Mouse (Mus musculus) liver, embryonic 15.5 days (tissue): ENCODE data around the gene Nmb. TPM values are rescaled to one million over a fixed set of nuclear protein-coding genes. Genes with fewer than 3 reads are reported as not detected.
A peak's percentile ranks its signal among the peaks of the same experiment; 100 is the strongest.

Experiments used
- ATAC-seq: fragments of 200-750 bp; cut with Nextera tagmentation; 2 replicates; pipeline ENCODE4 v1.8.0; 2017; ENCODE audit warnings: moderate number of reproducible peaks, mild to moderate bottlenecking, moderate library complexity; ENCODE audit not compliant: insufficient read depth
- H3K27ac ChIP-seq: fragments of 300-500 bp; sonication (generic); replicated peaks from 2 replicates; pipeline ENCODE4 v1.5.1; 2015; ENCODE audit warnings: mild to moderate bottlenecking, inconsistent platforms
- H3K27me3 ChIP-seq: fragments of 300-500 bp; sonication (generic); 2 replicates; pipeline ENCODE4 v1.6.1; 2015; ENCODE audit warnings: mild to moderate bottlenecking, inconsistent platforms
- H3K36me3 ChIP-seq: fragments of 300-500 bp; sonication (generic); replicated peaks from 2 replicates; pipeline ENCODE4 v1.6.1; 2015; ENCODE audit warnings: moderate library complexity, mild to moderate bottlenecking, inconsistent platforms
- H3K4me1 ChIP-seq: fragments of 300-500 bp; sonication (generic); replicated peaks from 2 replicates; pipeline ENCODE4 v1.6.1; 2015; ENCODE audit warnings: inconsistent platforms
- H3K4me2 ChIP-seq: fragments of 300-500 bp; sonication (generic); 2 replicates; pipeline ENCODE4 v1.6.1; 2015; ENCODE audit warnings: moderate library complexity, mild to moderate bottlenecking, inconsistent platforms
- H3K4me3 ChIP-seq: fragments of 300-500 bp; sonication (generic); replicated peaks from 2 replicates; pipeline ENCODE4 v1.5.1; 2015; ENCODE audit warnings: mild to moderate bottlenecking, inconsistent platforms
- H3K9ac ChIP-seq: fragments of 300-500 bp; sonication (generic); 2 replicates; pipeline ENCODE4 v1.6.1; 2015; ENCODE audit warnings: moderate library complexity, mild to moderate bottlenecking, inconsistent platforms
- H3K9me3 ChIP-seq: fragments of 300-500 bp; sonication (generic); replicated peaks from 2 replicates; pipeline ENCODE4 v1.6.1; 2016; ENCODE audit warnings: inconsistent platforms
- WGBS: fragments of 180-500 bp; shearing (Covaris S2); methylation state at CpG from one replicate; pipeline ENCODE4 v1.1.7; 2015; ENCODE audit warnings: mixed read lengths; ENCODE audit not compliant: insufficient replicate concordance; 5-methylcytosine and 5-hydroxymethylcytosine counted together
- polyA plus RNA-seq: library from polyadenylated mRNA; unstranded; fragments of >200 nt; fragmentation: Nextera tagmentation; extraction: Ambion mirVana; gene quantifications from 2 replicates; pipeline ENCODE4 v1.2.1, GENCODE M21; 2015

Gene Nmb
- polyA plus RNA-seq, 1 experiment from 2014 or later = 0.93 TPM

DNA sequence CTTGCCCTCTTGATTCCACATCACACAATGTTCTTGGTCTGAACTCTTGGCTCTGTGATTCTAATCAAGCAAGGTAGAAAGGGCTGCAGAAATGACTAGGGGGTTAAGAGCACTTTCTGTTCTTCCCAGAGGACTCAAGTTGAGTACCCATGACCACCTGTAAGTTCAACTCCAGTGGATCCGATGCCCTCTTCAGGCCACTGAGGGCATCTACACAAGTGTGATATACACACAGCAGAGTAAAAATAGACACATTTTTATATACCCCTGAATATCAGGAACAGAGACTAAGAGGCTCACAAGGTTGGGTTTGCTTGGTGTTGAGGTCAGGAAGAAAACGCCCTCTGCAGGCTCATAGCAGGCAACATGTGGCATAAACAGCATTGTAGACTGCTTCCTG is 31.2 kb downstream of the Nmb start:
- no peak for ATAC-seq
- Histone ChIP-seq H3K36me3 (peaks cover 26% of the 10 kb centered on the region), H3K27me3 (no peaks in the 10 kb centered on the region), H3K27ac (no peak overlapping the region), H3K9me3 (no peaks in the 10 kb centered on the region), H3K4me2 (no peak overlapping the region), H3K4me1 (peaks cover 17% of the 10 kb centered on the region), H3K9ac (no peak overlapping the region), H3K4me3 (no peak overlapping the region)
- WGBS = 73% methylated on average over 2 of the region's 2 CpGs

DNA sequence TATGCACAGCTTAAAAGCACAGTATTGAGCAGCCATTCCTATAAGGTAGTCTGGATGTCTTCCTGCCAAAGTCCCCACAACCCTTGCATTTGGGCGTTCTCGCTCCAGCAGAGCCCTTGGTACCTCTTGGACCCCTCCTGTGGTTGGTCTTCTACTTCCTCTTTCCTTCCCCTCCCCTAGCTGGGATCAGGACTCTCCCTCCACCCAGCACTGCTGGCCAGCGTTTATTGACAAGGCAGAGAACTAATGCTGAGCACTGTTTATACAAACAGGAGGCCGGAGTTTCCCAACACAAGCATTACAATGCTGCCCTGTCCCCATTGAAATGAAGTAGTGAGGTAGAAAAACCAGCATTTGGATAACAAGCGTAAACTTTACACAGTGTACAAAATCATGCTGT is 31.8 kb downstream of the Nmb start:
- 47% methylated on average over 5 of the region's 5 CpGs for WGBS
- H3K27ac ChIP-seq = 0 out of 2 replicates have a peak overlapping the region, but pooled peaks have one; percentile 29
- H3K4me2 ChIP-seq = no peak overlapping the region
- H3K4me1 ChIP-seq = peaks cover 17% of the 10 kb centered on the region
- peak; percentile 9; the same call in 1 of the 2 replicates for ATAC-seq
- H3K9me3 ChIP-seq = no peaks in the 10 kb centered on the region
- H3K4me3 ChIP-seq = no peak overlapping the region
- peaks cover 27% of the 10 kb centered on the region for H3K36me3 ChIP-seq
- no peaks in the 10 kb centered on the region for H3K27me3 ChIP-seq
- no peak overlapping the region for H3K9ac ChIP-seq

DNA sequence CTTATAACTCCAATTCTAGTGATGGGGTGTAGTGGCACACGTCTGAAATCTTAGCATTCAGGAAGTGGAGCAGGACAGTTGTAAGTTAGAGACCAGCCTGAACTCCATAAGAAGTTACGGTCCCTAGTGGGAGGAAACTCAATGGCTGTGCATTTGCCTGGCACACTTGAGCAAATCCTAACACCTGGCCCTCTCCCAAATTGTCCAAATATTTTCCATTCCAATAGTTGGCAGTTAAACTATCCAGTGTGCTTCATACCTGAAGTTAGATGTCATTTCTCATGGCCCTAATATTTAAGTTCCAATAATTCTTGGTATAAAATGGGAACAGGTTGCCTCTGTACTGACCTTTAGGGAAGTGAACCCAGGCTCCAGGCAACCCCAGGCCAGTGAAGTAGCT is 36.2 kb downstream of the Nmb start:
- Histone ChIP-seq H3K9me3 (no peaks in the 10 kb centered on the region), H3K36me3 (peaks cover 16% of the 10 kb centered on the region; the same call in 1 of the 2 replicates), H3K4me2 (no peak overlapping the region), H3K9ac (no peak overlapping the region), H3K27ac (no peak overlapping the region), H3K4me3 (no peak overlapping the region), H3K4me1 (peaks cover 26% of the 10 kb centered on the region), H3K27me3 (no peaks in the 10 kb centered on the region)
- 70% methylated on average over 2 of the region's 2 CpGs for WGBS
- no peak for ATAC-seq

DNA sequence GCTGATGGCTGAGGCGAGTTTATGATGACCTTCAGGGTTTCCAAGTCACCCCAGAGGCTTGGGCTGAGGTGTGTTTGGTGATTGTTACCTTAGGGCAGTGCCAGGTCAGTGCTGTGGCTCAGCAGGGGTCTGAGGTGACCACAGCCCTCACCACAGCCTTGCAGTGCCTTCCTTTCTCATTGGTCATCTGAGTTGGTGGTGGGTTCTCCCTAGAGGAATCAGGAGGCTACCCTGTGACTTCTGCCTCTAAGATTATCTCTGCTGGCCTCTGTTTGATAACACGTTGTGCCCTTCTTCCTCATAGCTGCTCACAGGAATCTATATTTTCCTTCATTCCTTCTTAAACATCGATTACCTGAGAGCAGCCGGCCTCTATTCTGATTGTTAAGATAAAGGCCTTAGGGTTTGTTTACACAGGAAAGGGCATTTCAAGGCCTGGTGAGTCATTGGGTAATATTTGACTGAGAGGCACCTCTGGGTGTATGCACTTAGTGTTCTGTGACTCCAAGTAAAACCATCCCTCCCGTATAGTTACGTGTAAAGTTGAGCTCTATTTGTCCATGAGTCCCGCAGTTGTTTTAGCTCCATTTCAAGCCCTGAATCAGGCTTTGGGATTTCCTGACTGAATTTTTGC is 38.2 kb downstream of the Nmb start:
- Histone ChIP-seq H3K4me2 (no peak overlapping the region), H3K4me3 (no peak overlapping the region), H3K4me1 (peaks cover 28% of the 10 kb centered on the region), H3K27me3 (no peaks in the 10 kb centered on the region), H3K9me3 (no peaks in the 10 kb centered on the region), H3K9ac (no peak overlapping the region), H3K36me3 (0 out of 2 replicates have a peak, but pooled peaks cover 14% of the 10 kb centered on the region), H3K27ac (peak overlapping the region; percentile 39; the same call in 1 of the 2 replicates)
- 50% methylated on average over 7 of the region's 7 CpGs for WGBS
- ATAC-seq = 0 out of 2 replicates have a peak, but pooled peaks have one; percentile 39

DNA sequence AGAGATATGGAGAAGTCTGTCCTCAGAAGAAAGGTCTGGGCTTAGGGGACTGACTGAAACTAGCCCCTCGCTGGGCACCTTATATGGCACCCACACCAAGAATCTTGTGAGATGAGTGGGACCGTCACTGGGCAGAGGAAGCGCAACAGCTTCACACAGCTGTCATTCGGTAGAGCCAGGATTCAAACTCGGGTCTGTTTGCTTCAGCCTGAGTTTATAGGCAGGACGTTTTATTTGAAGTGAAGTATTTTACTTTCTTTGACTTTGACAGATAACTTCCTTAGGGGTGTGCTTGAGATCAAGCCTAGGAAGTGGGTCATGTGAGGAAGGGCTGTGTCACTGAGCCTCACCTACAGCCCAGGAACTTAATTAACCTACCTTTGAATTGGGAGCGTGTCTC is 39.4 kb downstream of the Nmb start:
- 64% methylated on average over 7 of the region's 7 CpGs for WGBS
- H3K27me3 ChIP-seq = no peaks in the 10 kb centered on the region
- H3K9me3 ChIP-seq = no peaks in the 10 kb centered on the region
- 0 out of 2 replicates have a peak, but pooled peaks cover 14% of the 10 kb centered on the region for H3K36me3 ChIP-seq
- H3K4me2 ChIP-seq = peak overlapping the region; percentile 21; the same call in 1 of the 2 replicates
- peak overlapping the region; percentile 64 for H3K27ac ChIP-seq
- no peak overlapping the region for H3K9ac ChIP-seq
- H3K4me1 ChIP-seq = peaks cover 38% of the 10 kb centered on the region
- H3K4me3 ChIP-seq = no peak overlapping the region
- no peak for ATAC-seq

DNA sequence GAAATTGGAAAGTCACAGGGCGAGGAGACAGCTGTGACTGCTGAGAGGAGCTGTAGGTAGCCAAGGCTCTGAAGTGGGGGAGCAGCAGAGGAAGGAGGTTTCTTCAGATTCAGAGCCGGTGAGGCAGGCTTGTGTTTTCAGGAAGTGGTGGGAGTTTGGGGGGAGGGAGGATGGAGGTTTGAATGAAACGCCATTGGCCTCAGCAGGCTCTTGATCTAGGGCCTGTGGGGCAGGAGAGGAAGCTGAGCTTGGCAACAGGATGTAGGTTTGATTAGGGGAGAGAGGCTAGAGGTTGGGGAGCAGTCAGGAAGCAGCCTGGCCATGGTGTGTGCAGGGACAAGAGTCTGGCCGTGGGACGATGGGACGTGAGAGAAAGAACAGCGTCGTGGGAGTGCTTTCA is 40.0 kb downstream of the Nmb start:
- 15% methylated on average over 8 of the region's 8 CpGs for WGBS
- no peaks in the 10 kb centered on the region for H3K27me3 ChIP-seq
- H3K27ac ChIP-seq = peak overlapping the region; percentile 64
- peak overlapping the region; percentile 21 for H3K4me2 ChIP-seq
- no peaks in the 10 kb centered on the region for H3K9me3 ChIP-seq
- H3K4me3 ChIP-seq = no peak overlapping the region
- H3K36me3 ChIP-seq = 0 out of 2 replicates have a peak, but pooled peaks cover 14% of the 10 kb centered on the region
- H3K9ac ChIP-seq = no peak overlapping the region
- H3K4me1 ChIP-seq = peaks cover 45% of the 10 kb centered on the region
- ATAC-seq = no peak

DNA sequence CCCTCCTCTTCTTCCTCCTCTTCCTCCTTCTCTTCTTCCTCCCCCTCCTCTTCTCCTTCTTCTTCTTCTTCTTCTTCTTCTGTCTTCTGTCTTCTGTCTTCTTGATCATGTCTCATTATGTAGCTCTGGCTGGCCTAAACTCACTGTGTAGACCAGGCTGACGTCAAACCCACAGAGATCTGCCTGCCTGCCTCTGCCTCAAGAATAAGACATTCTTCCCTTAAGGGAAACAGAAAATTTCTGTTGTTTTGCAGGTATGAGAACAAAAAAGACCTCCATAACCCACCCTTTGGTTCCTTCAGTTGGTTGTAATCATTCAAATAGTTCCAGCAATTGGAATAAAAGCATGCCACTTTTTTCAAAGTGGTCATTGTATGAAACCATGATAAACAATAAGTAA is 40.7 kb downstream of the Nmb start:
- no peaks in the 10 kb centered on the region for H3K27me3 ChIP-seq
- H3K4me1 ChIP-seq = peaks cover 46% of the 10 kb centered on the region
- no peaks in the 10 kb centered on the region for H3K9me3 ChIP-seq
- H3K4me2 ChIP-seq = no peak overlapping the region
- ATAC-seq = no peak
- H3K27ac ChIP-seq = 0 out of 2 replicates have a peak overlapping the region, but pooled peaks have one; percentile 64
- WGBS = 24% methylated on average over 1 of the region's 1 CpGs
- H3K9ac ChIP-seq = no peak overlapping the region
- no peak overlapping the region for H3K4me3 ChIP-seq
- 0 out of 2 replicates have a peak, but pooled peaks cover 11% of the 10 kb centered on the region for H3K36me3 ChIP-seq

DNA sequence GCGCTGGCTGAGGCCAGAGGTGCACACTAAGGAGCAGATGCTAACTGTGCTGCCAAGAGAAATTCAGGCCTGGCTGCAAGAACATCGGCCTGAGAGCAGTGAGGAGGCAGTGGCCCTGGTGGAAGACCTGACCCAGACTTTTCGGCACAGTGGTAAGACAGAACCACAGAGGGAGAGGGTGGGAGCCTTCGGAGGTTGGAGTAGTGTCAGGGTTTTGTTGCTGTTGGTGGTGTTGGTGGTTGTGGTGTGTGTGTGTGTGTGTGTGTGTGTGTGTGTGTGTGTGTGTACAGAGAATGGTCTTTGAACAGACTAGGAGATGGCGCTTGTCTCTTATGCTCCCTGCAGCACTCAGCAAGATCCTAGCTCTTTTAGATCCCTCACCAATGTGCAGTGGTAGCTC is 41.4 kb downstream of the Nmb start:
- 0 out of 2 replicates have a peak, but pooled peaks cover 8% of the 10 kb centered on the region for H3K36me3 ChIP-seq
- H3K4me1 ChIP-seq = peaks cover 46% of the 10 kb centered on the region
- no peak overlapping the region for H3K4me3 ChIP-seq
- 69% methylated on average over 5 of the region's 5 CpGs for WGBS
- no peak overlapping the region for H3K9ac ChIP-seq
- no peak overlapping the region for H3K27ac ChIP-seq
- H3K27me3 ChIP-seq = no peaks in the 10 kb centered on the region
- no peak for ATAC-seq
- H3K4me2 ChIP-seq = no peak overlapping the region
- no peaks in the 10 kb centered on the region for H3K9me3 ChIP-seq

DNA sequence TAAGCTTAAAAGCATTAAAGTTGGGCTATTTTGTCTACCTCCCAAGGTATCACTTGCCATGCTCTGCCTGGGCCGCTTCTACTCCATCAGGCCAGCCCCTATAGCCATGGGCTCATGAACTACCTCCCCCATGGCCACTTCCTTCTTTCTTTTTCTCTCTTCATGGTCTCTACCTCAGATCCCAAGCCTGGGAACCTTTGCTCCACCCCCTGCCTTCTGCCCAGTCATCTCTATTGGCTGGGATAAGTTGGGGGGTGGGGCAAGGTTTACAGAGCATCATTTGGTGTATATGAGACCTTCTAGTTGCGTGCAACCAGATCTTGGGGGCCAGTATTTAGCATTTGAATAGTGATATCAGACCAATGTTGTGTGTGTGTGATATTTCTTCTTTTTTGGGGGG is 42.4 kb downstream of the Nmb start:
- 51% methylated on average over 2 of the region's 2 CpGs for WGBS
- Histone ChIP-seq H3K36me3 (0 out of 2 replicates have a peak, but pooled peaks cover 1% of the 10 kb centered on the region), H3K9me3 (no peaks in the 10 kb centered on the region), H3K4me1 (peaks cover 46% of the 10 kb centered on the region), H3K4me2 (no peak overlapping the region), H3K4me3 (no peak overlapping the region), H3K27me3 (no peaks in the 10 kb centered on the region), H3K27ac (no peak overlapping the region), H3K9ac (no peak overlapping the region)
- no peak for ATAC-seq

DNA sequence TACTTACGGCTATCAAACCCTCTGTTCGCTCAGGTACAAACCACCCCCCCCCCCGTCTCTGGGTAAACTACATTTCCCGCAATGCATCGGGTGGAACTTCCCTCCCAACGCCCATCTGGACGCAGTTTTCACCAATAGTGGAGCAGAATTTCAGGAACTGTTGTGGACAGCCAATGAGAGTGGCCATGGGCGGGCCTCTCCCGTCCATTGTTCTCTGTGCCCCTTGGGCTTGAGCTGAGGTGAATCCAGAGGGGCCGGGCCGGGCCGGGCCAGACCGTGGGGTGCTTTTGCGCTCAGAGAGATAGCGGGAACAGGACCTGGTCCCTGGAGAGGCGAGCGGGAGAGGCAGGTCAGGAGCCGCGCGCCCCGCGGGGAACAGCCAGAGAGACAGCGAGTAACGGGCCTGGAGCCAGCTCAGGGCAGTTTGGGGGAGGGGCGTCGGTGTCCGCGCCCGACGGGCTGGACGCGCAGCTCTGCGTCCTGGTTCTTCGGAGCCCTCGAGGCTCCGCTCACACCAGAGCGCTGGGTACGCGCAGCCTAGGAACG is 44.1 kb downstream of the Nmb start, which contains the start of gene Zscan2:
Gene Zscan2 (plus strand): TSS at position 192 of the 546 bp plus-strand sequence.
- Histone ChIP-seq H3K27me3 (no peaks in the 10 kb centered on the region), H3K4me1 (peaks cover 36% of the 10 kb centered on the region), H3K9ac (peak within 1 kb of the TSS; percentile 76), H3K4me2 (peak within 1 kb of the TSS; percentile 95), H3K9me3 (no peaks in the 10 kb centered on the region), H3K27ac (peak within 1 kb of the TSS; percentile 77; the same call in 1 of the 2 replicates), H3K4me3 (peak within 1 kb of the TSS; percentile 76), H3K36me3 (no peaks in the 10 kb centered on the region)
- ATAC-seq = peak; percentile 93
- WGBS = under 1% methylated on average over 40 of the region's 40 CpGs

DNA sequence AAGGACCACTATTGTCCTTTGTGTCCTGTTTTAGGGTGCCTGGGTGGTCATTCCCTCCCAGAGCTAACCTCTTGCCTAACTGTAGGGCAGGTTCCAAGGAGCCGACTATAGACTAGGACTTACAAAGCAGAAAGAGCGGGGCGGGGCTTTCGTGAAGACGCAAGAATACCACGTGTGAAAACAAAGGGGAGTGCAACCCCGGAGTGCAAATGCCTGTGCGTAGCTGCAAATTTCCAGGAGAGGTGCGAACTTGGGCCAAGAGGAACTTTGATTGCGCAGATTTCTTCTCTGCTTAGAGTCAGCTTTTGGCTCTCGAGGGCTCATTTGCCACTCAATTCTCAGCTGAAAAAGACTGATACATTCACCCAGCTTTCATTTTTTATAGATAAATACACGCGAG is 44.6 kb downstream of the Nmb start:
- Histone ChIP-seq H3K4me2 (peak overlapping the region; percentile 95), H3K4me3 (peak overlapping the region; percentile 76), H3K9me3 (no peaks in the 10 kb centered on the region), H3K36me3 (no peaks in the 10 kb centered on the region), H3K27ac (no peak overlapping the region), H3K4me1 (peaks cover 32% of the 10 kb centered on the region), H3K27me3 (no peaks in the 10 kb centered on the region), H3K9ac (no peak overlapping the region)
- peak; percentile 37; the same call in 1 of the 2 replicates for ATAC-seq
- 1% methylated on average over 13 of the region's 13 CpGs for WGBS
